Comparison of ENCODE assay signal across 8 mouse cellular contexts in the genomic region with DNA sequence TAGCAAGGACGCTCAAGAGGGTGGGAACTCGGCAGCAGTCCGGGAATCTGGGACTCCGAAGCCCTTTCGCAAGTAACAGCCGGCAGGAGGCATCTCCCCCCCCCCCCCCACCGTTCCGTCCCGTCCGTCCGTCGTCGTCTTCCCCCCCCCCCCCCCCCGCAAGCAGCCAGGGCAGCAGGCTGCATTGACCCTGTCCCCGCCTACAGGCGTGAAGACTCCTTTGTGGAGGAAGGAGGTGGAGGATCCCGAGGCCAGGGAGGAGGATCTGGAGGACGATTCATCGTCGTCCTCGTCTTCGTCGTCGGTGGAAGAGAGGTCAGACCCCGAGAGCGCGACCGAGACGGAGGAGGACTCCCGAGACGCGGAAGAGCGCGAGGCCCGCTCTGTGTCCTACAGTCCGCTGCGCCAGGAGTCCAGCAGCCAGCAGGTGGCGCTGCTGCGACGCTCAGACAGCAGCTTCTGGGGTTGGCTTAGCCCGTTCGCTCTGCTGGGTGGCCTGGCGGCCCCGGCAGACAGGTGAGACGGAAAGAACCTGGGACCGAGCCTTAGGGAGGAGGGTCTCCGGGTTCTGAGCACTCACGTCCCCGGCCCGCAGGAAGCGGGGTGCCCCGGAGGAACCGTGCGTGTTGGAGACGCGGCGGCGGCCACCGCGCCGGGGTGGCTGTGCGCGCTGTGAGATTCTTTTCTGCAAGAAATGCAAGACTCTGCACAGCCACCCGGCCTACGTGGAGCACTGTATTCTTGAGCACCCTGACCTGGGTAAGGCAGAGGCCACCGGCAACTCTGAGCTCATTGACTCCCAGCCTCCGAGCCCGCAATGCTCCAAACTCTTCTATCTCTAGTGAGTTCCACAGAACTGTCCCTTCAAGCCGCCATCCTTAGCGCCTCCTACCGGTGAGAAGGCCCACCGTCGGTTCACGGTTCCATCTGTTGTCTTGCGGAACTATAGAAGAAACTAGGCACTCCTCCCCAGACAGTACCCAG. TPM values are rescaled to one million over a fixed set of nuclear protein-coding genes. Genes with fewer than 3 reads are reported as not detected.
DNase-seq lines count a peak whose midpoint lies in the region; ATAC-seq and TF ChIP-seq lines count a peak whose summit lies in the region.

No protein-coding gene starts in this region.

- under 1% methylated on average over 66 of the region's 75 CpGs for WGBS in forebrain, embryonic 15.5 days
- under 1% methylated on average over 75 of the region's 75 CpGs for WGBS in large intestine, adult 2 months
- WGBS in liver, postnatal 0 days (ENCODE audit: insufficient replicate concordance) = 1% methylated on average over 60 of the region's 75 CpGs
- under 1% methylated on average over 63 of the region's 75 CpGs for WGBS in neural tube, embryonic 13.5 days

- H3K27me3 ChIP-seq in G1E (ENCODE audit: insufficient read depth, low read length) = peaks cover 36% of the 10 kb centered on the region
- peaks cover 43% of the 10 kb centered on the region for H3K27me3 ChIP-seq in forebrain, embryonic 15.5 days
- H3K27me3 ChIP-seq in liver, postnatal 0 days (ENCODE audit: insufficient read depth, low read length) = peaks cover 45% of the 10 kb centered on the region
- H3K27me3 ChIP-seq in neural tube, embryonic 13.5 days = peaks cover 56% of the 10 kb centered on the region

- H3K4me2 ChIP-seq in forebrain, embryonic 15.5 days (replicated peaks) = peak overlapping the region; percentile 80
- peak overlapping the region; percentile 98 for H3K4me2 ChIP-seq in liver, postnatal 0 days (ENCODE audit: low read depth, low read length)
- peak overlapping the region; percentile 84 for H3K4me2 ChIP-seq in neural tube, embryonic 13.5 days

- H3K9me3 ChIP-seq in G1E (replicated peaks) = no peaks in the 10 kb centered on the region
- H3K9me3 ChIP-seq in forebrain, embryonic 15.5 days = no peaks in the 10 kb centered on the region
- no peaks in the 10 kb centered on the region for H3K9me3 ChIP-seq in liver, postnatal 0 days (ENCODE audit: low read length)
- H3K9me3 ChIP-seq in neural tube, embryonic 13.5 days = no peaks in the 10 kb centered on the region

- H3K4me1 ChIP-seq in G1E (ENCODE audit: insufficient read depth, low read depth, low read length) = peaks cover 15% of the 10 kb centered on the region
- H3K4me1 ChIP-seq in forebrain, embryonic 15.5 days = peaks cover 13% of the 10 kb centered on the region
- peaks cover 9% of the 10 kb centered on the region for H3K4me1 ChIP-seq in liver, postnatal 0 days (ENCODE audit: insufficient read depth)
- H3K4me1 ChIP-seq in neural tube, embryonic 13.5 days (replicated peaks) = peaks cover 18% of the 10 kb centered on the region

- H3K27ac ChIP-seq in forebrain, embryonic 15.5 days (replicated peaks) = no peak overlapping the region
- peak overlapping the region; percentile 36; the same call in 1 of the 2 replicates for H3K27ac ChIP-seq in liver, postnatal 0 days (ENCODE audit: low read depth)
- no peak overlapping the region for H3K27ac ChIP-seq in neural tube, embryonic 13.5 days (replicated peaks)

- ATAC-seq in G1E (ENCODE audit: extremely low read depth, insufficient number of reproducible peaks, low FRiP score, poor library complexity, severe bottlenecking) = peak; percentile 69
- peak; percentile 94 for ATAC-seq in forebrain, embryonic 15.5 days (replicated peaks)
- ATAC-seq in liver, postnatal 0 days = peak; percentile 95
- ATAC-seq in neural tube, embryonic 13.5 days (ENCODE audit: low read depth) = peak; percentile 95

- H3K36me3 ChIP-seq in G1E (replicated peaks) = no peaks in the 10 kb centered on the region
- H3K36me3 ChIP-seq in forebrain, embryonic 15.5 days = no peaks in the 10 kb centered on the region
- H3K36me3 ChIP-seq in liver, postnatal 0 days (replicated peaks; ENCODE audit: insufficient read depth, low read length) = no peaks in the 10 kb centered on the region
- no peaks in the 10 kb centered on the region for H3K36me3 ChIP-seq in neural tube, embryonic 13.5 days

- peak; percentile 89 for DNase-seq in G1E (ENCODE audit: low spot score)
- peak; percentile 85 for DNase-seq in cerebellum, adult 11 months
- DNase-seq in heart, postnatal 14 days = peak; percentile 91 to 92
- DNase-seq in large intestine, adult 2 months (ENCODE audit: low read depth, low spot score) = peak; percentile 89
- peak; percentile 91 for DNase-seq in liver, postnatal 0 days
- DNase-seq in telencephalon, adult 2 months (ENCODE audit: low read depth, low spot score) = peak; percentile 69

- intact Hi-C loops in heart, postnatal 14 days (cut with DNase I) = loop anchor here (5.0 kb wide), 2 partner anchors 192 to 297 kb away; no protein-coding TSS in a partner anchor

- peak overlapping the region; percentile 67 for H3K9ac ChIP-seq in forebrain, embryonic 15.5 days (replicated peaks)
- peak overlapping the region; percentile 62 for H3K9ac ChIP-seq in liver, postnatal 0 days (replicated peaks)
- H3K9ac ChIP-seq in neural tube, embryonic 13.5 days = peak overlapping the region; percentile 73

- peak; percentile 93 for TF ChIP-seq CTCF in G1E (IDR thresholded peaks at IDR 0.05; ENCODE audit: low read depth, low read length)
- TF ChIP-seq CTCF in liver, postnatal 0 days (IDR thresholded peaks at IDR 0.05; ENCODE audit: low read depth) = peak; percentile 99

- H3K4me3 ChIP-seq in G1E (ENCODE audit: low read depth, low read length) = peak overlapping the region; percentile 76
- peak overlapping the region; percentile 73 for H3K4me3 ChIP-seq in forebrain, embryonic 15.5 days
- peak overlapping the region; percentile 70 for H3K4me3 ChIP-seq in liver, postnatal 0 days (ENCODE audit: low read depth, low read length)
- peak overlapping the region; percentile 58 for H3K4me3 ChIP-seq in neural tube, embryonic 13.5 days

- TF ChIP-seq EP300 in liver, postnatal 0 days (IDR thresholded peaks at IDR 0.05; ENCODE audit: low read depth) = no peak

RNA-seq across cellular contexts. Expression of gene 1700020L24Rik, which starts 2.9 kb away (rescaled TPM):
- not detected in 2 replicates for total RNA-seq in G1E (2014; fragmentation: Nextera tagmentation)
- not detected in 2 replicates for total RNA-seq in G1E (2017)
- polyA plus RNA-seq in G1E (2012) = not detected in 2 replicates
- polyA plus RNA-seq in forebrain, embryonic 15.5 days (2015; fragmentation: Nextera tagmentation; extraction: Ambion mirVana) = 0.22 and 0.36 TPM in 2 replicates
- total RNA-seq in heart, postnatal 14 days (2021) = not detected
- 1.6 and 1.7 TPM in 2 replicates for polyA plus RNA-seq in large intestine, adult 2 months (2012; rRNA removed)
- polyA plus RNA-seq in liver, postnatal 0 days (2015; fragmentation: Nextera tagmentation; extraction: Ambion mirVana) = 2.6 and 3.1 TPM in 2 replicates
- polyA plus RNA-seq in neural tube, embryonic 13.5 days (2015; fragmentation: Nextera tagmentation; extraction: Ambion mirVana) = 0.36 TPM in 1 of 2 replicates, not detected in the other

RNA-seq across cellular contexts. Expression of gene Gas2l2, which starts 11.1 kb away (rescaled TPM):
- not detected in 2 replicates for total RNA-seq in G1E (2014; fragmentation: Nextera tagmentation)
- 0.05 and 0.06 TPM in 2 replicates for total RNA-seq in G1E (2017)
- not detected in 2 replicates for polyA plus RNA-seq in G1E (2012)
- polyA plus RNA-seq in forebrain, embryonic 15.5 days (2015; fragmentation: Nextera tagmentation; extraction: Ambion mirVana) = 0.69 and 0.80 TPM in 2 replicates
- total RNA-seq in heart, postnatal 14 days (2021) = under 1 TPM in 1 of 2 experiments, not detected in 1; 0.24 TPM
- polyA plus RNA-seq in large intestine, adult 2 months (2012; rRNA removed) = 0.38 and 0.48 TPM in 2 replicates
- polyA plus RNA-seq in liver, postnatal 0 days (2015; fragmentation: Nextera tagmentation; extraction: Ambion mirVana) = not detected in 2 replicates
- polyA plus RNA-seq in neural tube, embryonic 13.5 days (2015; fragmentation: Nextera tagmentation; extraction: Ambion mirVana) = 0.07 and 0.29 TPM in 2 replicates

RNA-seq across cellular contexts. Expression of gene Mmp28, which starts 22.5 kb away (rescaled TPM):
- not detected in 2 replicates for total RNA-seq in G1E (2014; fragmentation: Nextera tagmentation)
- total RNA-seq in G1E (2017) = 0.06 and 0.11 TPM in 2 replicates
- polyA plus RNA-seq in G1E (2012) = not detected in 2 replicates
- 2.5 and 2.7 TPM in 2 replicates for polyA plus RNA-seq in forebrain, embryonic 15.5 days (2015; fragmentation: Nextera tagmentation; extraction: Ambion mirVana)
- 1 to 10 TPM; 7.6 to 9.6 TPM for total RNA-seq in heart, postnatal 14 days (2021)
- 2.1 and 5.6 TPM in 2 replicates for polyA plus RNA-seq in large intestine, adult 2 months (2012; rRNA removed)
- 0.20 and 0.43 TPM in 2 replicates for polyA plus RNA-seq in liver, postnatal 0 days (2015; fragmentation: Nextera tagmentation; extraction: Ambion mirVana)
- polyA plus RNA-seq in neural tube, embryonic 13.5 days (2015; fragmentation: Nextera tagmentation; extraction: Ambion mirVana) = 3.5 and 4.6 TPM in 2 replicates

RNA-seq across cellular contexts. Expression of gene Rasl10b, which starts 31.4 kb away (rescaled TPM):
- not detected in 2 replicates for total RNA-seq in G1E (2014; fragmentation: Nextera tagmentation)
- 0.06 TPM in 1 of 2 replicates, not detected in the other for total RNA-seq in G1E (2017)
- 0.04 and 0.09 TPM in 2 replicates for polyA plus RNA-seq in G1E (2012)
- polyA plus RNA-seq in forebrain, embryonic 15.5 days (2015; fragmentation: Nextera tagmentation; extraction: Ambion mirVana) = 27.2 and 29.6 TPM in 2 replicates
- total RNA-seq in heart, postnatal 14 days (2021) = 10 to 100 TPM; 30.4 to 31.9 TPM
- 0.84 and 1.1 TPM in 2 replicates for polyA plus RNA-seq in large intestine, adult 2 months (2012; rRNA removed)
- 0.05 TPM in 1 of 2 replicates, not detected in the other for polyA plus RNA-seq in liver, postnatal 0 days (2015; fragmentation: Nextera tagmentation; extraction: Ambion mirVana)
- 24.2 and 25.3 TPM in 2 replicates for polyA plus RNA-seq in neural tube, embryonic 13.5 days (2015; fragmentation: Nextera tagmentation; extraction: Ambion mirVana)

RNA-seq across cellular contexts. Expression of gene Taf15, which starts 32.5 kb away (rescaled TPM):
- 99.5 and 106 TPM in 2 replicates for total RNA-seq in G1E (2014; fragmentation: Nextera tagmentation)
- 22.7 and 29.9 TPM in 2 replicates for total RNA-seq in G1E (2017)
- polyA plus RNA-seq in G1E (2012) = 41.8 and 47.1 TPM in 2 replicates
- polyA plus RNA-seq in forebrain, embryonic 15.5 days (2015; fragmentation: Nextera tagmentation; extraction: Ambion mirVana) = 12.3 and 12.9 TPM in 2 replicates
- total RNA-seq in heart, postnatal 14 days (2021) = 10 to 100 TPM; 37.8 to 38.5 TPM
- 10.5 and 13.9 TPM in 2 replicates for polyA plus RNA-seq in large intestine, adult 2 months (2012; rRNA removed)
- 2.8 and 3.4 TPM in 2 replicates for polyA plus RNA-seq in liver, postnatal 0 days (2015; fragmentation: Nextera tagmentation; extraction: Ambion mirVana)
- 10.8 and 11.8 TPM in 2 replicates for polyA plus RNA-seq in neural tube, embryonic 13.5 days (2015; fragmentation: Nextera tagmentation; extraction: Ambion mirVana)
